Mouse (Mus musculus) right cerebral cortex, adult 18-20 months (tissue): ENCODE data around the gene Gm5767.
"Not testable (repeated sequence)": the region's sequence is repeated elsewhere in the genome, so short reads cannot be mapped to it uniquely, and the experiment has no call there.

Source experiments
- DNase-seq: peaks from one replicate; pipeline ENCODE4 v3.0.0; 2022; ENCODE audit warnings: mixed read lengths

The Gm5767 gene

DNA sequence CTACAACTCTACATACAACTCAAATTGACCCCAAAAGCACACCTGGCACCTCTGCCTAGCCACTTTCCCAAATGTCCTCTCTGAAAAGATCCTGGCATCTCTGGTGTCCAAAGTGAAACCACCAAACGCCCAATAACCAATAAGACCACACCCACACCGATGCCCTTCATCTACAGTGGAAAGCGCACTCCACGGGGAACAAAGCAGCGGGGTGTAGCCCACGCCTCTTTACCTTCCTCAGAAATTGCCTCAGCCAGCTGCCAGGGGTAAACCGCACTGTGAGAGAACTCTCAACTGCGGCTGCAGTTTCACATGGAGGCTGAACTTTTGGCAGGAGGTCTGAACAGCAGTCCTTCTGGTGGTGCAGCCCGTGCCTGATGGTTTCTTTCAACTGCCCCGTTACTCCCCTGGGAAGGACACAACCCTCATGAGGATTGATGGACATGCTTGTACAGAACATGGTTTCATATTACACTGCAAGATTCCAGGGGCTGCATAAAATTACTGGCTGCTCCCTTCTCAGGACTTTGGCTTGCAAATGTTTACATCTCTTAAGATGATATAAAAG is 35.0 kb downstream of the Gm5767 start:
- DNase-seq = no peak

GRCm38 (mm10) chr16:8716300-8716699 is 35.7 kb downstream of the Gm5767 start:
- no peak for DNase-seq

DNA sequence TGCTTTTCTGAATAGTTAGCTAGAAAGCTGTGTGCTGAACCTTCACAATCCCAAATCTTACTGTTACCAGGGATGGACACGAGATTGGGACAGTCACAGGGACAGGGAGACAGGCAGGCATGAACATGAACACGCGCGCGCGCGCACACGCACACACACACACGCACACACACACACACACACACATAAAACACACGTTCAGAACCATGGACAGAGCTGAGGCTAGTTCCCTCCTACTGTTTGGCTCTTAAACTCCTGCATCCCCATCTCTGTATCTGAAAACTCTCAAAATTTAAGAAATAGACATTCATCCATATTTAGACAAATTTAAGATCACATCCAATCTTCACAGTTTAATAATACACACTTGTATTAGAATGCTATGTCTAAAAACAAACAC is 37.2 kb downstream of the Gm5767 start:
- DNase-seq = no peak

DNA sequence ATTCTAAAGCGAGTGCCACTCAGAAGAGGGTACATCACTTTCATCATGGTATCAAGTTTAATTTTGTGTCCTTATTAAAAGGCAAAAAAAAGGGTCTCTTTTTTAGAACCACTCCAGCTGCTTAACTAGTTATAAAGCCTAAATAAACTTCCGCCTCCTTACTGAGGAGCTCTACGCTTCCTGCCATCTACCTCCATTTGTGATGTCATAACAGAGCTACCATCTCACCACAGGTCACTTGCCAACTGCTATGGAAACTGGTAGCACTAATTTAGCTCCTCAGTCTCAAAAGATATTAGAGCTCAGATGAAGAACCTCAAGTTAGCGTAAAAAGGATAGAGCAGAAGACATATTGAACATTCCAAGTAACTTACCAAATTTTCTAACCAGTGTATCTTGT is 39.9 kb downstream of the Gm5767 start:
- no peak for DNase-seq

DNA sequence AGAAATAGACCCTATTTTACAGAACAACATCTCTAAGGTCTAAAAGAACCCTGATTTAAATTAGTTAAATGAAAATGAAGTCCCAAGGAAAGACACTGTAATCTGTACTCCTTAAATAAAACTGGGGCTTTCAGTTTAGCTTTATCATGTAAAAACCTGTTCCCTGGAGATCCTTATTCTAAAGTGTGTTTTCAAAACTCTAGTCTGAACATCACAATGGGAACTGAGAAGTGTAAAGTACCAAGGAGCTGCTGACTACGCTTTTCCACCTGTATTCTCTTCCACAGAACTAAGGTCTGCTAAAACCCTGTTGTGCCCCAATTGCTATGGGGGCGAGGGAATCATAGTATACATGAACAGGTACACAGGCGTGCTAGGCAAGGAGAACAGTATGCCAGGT is 43.5 kb downstream of the Gm5767 start:
- DNase-seq = no peak

DNA sequence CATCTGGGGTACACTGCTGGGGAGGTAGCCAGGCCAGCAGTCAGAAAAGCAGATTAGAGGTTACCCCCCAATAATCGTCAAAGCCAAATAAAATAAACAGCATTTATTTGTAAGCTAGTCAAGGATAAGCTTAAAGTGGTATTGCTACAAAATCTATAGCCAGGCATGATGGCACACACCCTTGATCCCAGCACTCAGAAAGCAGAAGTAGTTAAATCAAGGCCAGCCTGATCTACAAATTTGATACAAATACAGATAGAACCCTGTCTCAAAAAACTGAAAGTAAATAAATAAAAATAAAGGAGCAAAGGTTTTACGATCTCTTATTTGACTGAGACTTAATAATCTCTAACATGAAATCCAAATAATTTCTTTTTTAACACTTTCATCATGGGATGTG is 45.2 kb downstream of the Gm5767 start:
- no peak for DNase-seq

DNA sequence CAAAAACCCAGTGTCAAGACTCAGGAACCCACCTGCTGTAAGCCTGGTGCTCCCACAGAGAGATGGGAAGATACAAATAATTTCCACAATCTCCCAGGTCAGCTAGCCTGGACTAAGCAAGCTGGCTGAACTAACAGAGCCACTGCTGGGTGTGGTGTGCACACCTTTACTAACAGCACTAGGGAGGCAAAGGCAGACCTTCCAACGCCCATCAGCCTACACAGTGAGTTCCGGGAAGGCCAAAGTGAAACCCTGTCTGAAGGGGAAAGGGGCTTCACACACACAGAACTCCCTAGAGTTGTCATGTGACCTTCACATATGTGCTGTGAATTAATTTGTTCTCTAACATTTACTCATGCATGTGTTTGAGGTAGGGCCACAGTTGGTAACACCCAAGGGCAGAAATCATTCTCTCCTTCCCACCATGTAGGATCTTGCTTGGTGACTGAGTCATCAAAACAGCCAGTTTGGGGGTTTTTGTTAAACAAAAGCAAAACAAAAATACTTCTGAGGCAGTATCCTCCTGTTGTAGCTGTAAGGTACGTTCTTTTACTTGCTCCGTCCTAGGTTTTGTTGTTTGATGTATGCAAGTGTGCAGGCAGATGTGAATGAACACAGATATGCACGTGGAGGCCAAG is 47.7 kb downstream of the Gm5767 start:
- no peak for DNase-seq

DNA sequence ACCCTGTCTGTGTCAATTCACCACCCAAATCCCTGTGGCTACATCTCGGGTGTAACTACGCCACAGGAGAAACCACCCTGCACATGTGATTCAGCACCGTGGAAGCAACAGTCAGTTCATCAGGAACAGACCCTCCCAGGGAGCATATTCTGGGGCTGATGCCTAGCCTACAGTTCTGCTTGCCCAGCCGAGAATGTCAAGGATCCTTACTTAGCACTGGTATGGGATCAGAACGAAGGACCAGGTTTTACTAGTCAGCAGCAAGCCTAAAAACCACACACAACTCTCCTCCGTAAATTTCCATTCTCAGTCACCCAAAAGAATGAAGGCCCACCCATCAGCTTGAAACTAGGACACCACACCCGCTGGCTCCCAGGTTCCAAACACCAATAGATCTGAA is 51.1 kb downstream of the Gm5767 start:
- no peak for DNase-seq

- not testable (repeated sequence) for DNase-seq
Observed at GRCm38 (mm10) chr16:8732450-8732849, 51.9 kb downstream of the Gm5767 start.
